Mouse (Mus musculus) brain, embryonic 14.5 days (tissue): ENCODE measurements around the gene Ryk.

ENCODE experiments used
- CTCF ChIP-seq: fragments of 200-500 bp; IDR thresholded peaks from 2 replicates; pipeline ENCODE4 v1.5.1; 2012; ENCODE audit warnings: inconsistent platforms, mild to moderate bottlenecking, moderate library complexity, borderline replicate concordance; ENCODE audit not compliant: insufficient read depth, insufficient read length; ENCODE audit errors: extremely low read depth
- POLR2A ChIP-seq: fragments of 200-500 bp; IDR thresholded peaks from 2 replicates; pipeline ENCODE4 v1.6.1; 2012; ENCODE audit warnings: mild to moderate bottlenecking, inconsistent platforms, borderline replicate concordance; ENCODE audit not compliant: poor library complexity, insufficient read depth, insufficient read length, severe bottlenecking; ENCODE audit errors: extremely low read depth

GRCm38 (mm10) chr9:102793286-102793809 is 41.4 kb upstream of the Ryk start:
- TF ChIP-seq CTCF (no peak), POLR2A (no peak)
